Mouse (Mus musculus): Measurements from ENCODE around the gene Arrdc2. TPM values are rescaled to one million over a fixed set of nuclear protein-coding genes. Genes with fewer than 3 reads are reported as not detected.

Gene Arrdc2
- total RNA-seq, 2 experiments from 2014 or later = 11.2 to 13.8 TPM

- DNase-seq = no peak
Observed at GRCm38 (mm10) chr8:70807304-70807703, 32.2 kb downstream of the Arrdc2 start.

GRCm38 (mm10) chr8:70806541-70806940, 33.0 kb downstream of the Arrdc2 start:
- no peak for DNase-seq

- peak; percentile 95 for DNase-seq
Observed at GRCm38 (mm10) chr8:70804481-70805206, 34.9 kb downstream of the Arrdc2 start, which contains the start of gene Mast3. TSS of gene Mast3 (minus strand) at chr8:70805054.

GRCm38 (mm10) chr8:70803761-70804480, 35.6 kb downstream of the Arrdc2 start:
- peak; percentile 46 for DNase-seq

GRCm38 (mm10) chr8:70802786-70803510, 36.6 kb downstream of the Arrdc2 start:
- DNase-seq = no peak

- DNase-seq = no peak
Observed at GRCm38 (mm10) chr8:70801830-70802229, 37.7 kb downstream of the Arrdc2 start.

- no peak for DNase-seq
Observed at GRCm38 (mm10) chr8:70801156-70801555, 38.4 kb downstream of the Arrdc2 start.

- no peak for DNase-seq
Observed at GRCm38 (mm10) chr8:70800648-70801047, 38.9 kb downstream of the Arrdc2 start.

- no peak for DNase-seq
Observed at GRCm38 (mm10) chr8:70798281-70798680, 41.2 kb downstream of the Arrdc2 start.

- peak; percentile 92 for DNase-seq
Observed at GRCm38 (mm10) chr8:70797081-70798070, 42.1 kb downstream of the Arrdc2 start.

- peak; percentile 96 for DNase-seq
Observed at GRCm38 (mm10) chr8:70796403-70797080, 43.0 kb downstream of the Arrdc2 start.

- no peak for DNase-seq
Observed at GRCm38 (mm10) chr8:70795370-70795769, 44.1 kb downstream of the Arrdc2 start.

- no peak for DNase-seq
Observed at GRCm38 (mm10) chr8:70794215-70794614, 45.3 kb downstream of the Arrdc2 start.

GRCm38 (mm10) chr8:70792700-70793099, 46.8 kb downstream of the Arrdc2 start:
- DNase-seq = peak; percentile 69

GRCm38 (mm10) chr8:70791975-70792691, 47.4 kb downstream of the Arrdc2 start:
- DNase-seq = peak; percentile 99

GRCm38 (mm10) chr8:70791294-70791701, 48.2 kb downstream of the Arrdc2 start:
- no peak for DNase-seq

- DNase-seq = no peak
Observed at GRCm38 (mm10) chr8:70790846-70791245, 48.7 kb downstream of the Arrdc2 start.

GRCm38 (mm10) chr8:70789046-70789445, 50.5 kb downstream of the Arrdc2 start:
- no peak for DNase-seq

- no peak for DNase-seq
Observed at GRCm38 (mm10) chr8:70787941-70788667, 51.4 kb downstream of the Arrdc2 start.

GRCm38 (mm10) chr8:70787051-70787445, 52.5 kb downstream of the Arrdc2 start:
- DNase-seq = no peak

All from adrenal gland, postnatal 10 days (tissue).